Mouse (Mus musculus) WW6 (cell line): Measurements from ENCODE around the gene Klk14.

Experiments used
- DNase-seq: peaks from one replicate; pipeline ENCODE4 v3.0.0-alpha.2; 2013; ENCODE audit warnings: low read depth, low spot score

Klk14 gene

GRCm38 (mm10) chr7:43713741-43714351, 23.6 kb downstream of the Klk14 start:
- DNase-seq = no peak
